Mouse (Mus musculus) hindbrain, postnatal 0 days (tissue): ENCODE measurements around the gene Madd. TPM values are rescaled to one million over a fixed set of nuclear protein-coding genes. Genes with fewer than 3 reads are reported as not detected.
A peak's percentile ranks its signal among the peaks of the same experiment; 100 is the strongest.

Source experiments
- ATAC-seq: fragments of 200-750 bp; cut with Nextera tagmentation; 2 replicates; pipeline ENCODE4 v1.8.0; 2017; ENCODE audit warnings: mild to moderate bottlenecking, moderate TSS enrichment, moderate library complexity
- DNase-seq: peaks from one replicate; pipeline ENCODE4 v3.0.0-alpha.2; 2015; ENCODE audit warnings: low spot score
- H3K27ac ChIP-seq: fragments of 300-500 bp; sonication (generic); 2 replicates; pipeline ENCODE4 v1.5.1; 2014; ENCODE audit warnings: mild to moderate bottlenecking
- H3K27me3 ChIP-seq: fragments of 300-500 bp; sonication (generic); 2 replicates; pipeline ENCODE4 v1.6.1; 2014; ENCODE audit warnings: low read length, mixed read lengths; ENCODE audit not compliant: insufficient read depth
- H3K36me3 ChIP-seq: fragments of 300-500 bp; sonication (generic); 2 replicates; pipeline ENCODE4 v1.6.1; 2014; ENCODE audit warnings: low read length, mixed read lengths; ENCODE audit not compliant: insufficient read depth
- H3K4me1 ChIP-seq: fragments of 300-500 bp; sonication (generic); 2 replicates; pipeline ENCODE4 v1.6.1; 2014; ENCODE audit warnings: antibody characterized with exemption, low read length, mixed read lengths; ENCODE audit not compliant: insufficient read depth
- H3K4me2 ChIP-seq: fragments of 300-500 bp; sonication (generic); 2 replicates; pipeline ENCODE4 v1.6.1; 2014; ENCODE audit warnings: low read depth, mild to moderate bottlenecking, low read length, moderate library complexity, mixed read lengths
- H3K4me3 ChIP-seq: fragments of 300-500 bp; sonication (generic); 2 replicates; pipeline ENCODE4 v1.5.1; 2014; ENCODE audit warnings: low read length
- H3K9ac ChIP-seq: fragments of 300-500 bp; sonication (generic); replicated peaks from 2 replicates; pipeline ENCODE4 v1.6.1; 2014; ENCODE audit warnings: mild to moderate bottlenecking, low read length, moderate library complexity, mixed read lengths
- H3K9me3 ChIP-seq: fragments of 300-500 bp; sonication (generic); 2 replicates; pipeline ENCODE4 v1.6.1; 2016; ENCODE audit warnings: low read length, mixed read lengths
- CTCF ChIP-seq: IDR thresholded peaks from 2 replicates; pipeline ENCODE4 v1.5.1; 2016; ENCODE audit warnings: antibody characterized with exemption, control low read depth, low read depth
- WGBS: fragments of 180-500 bp; shearing (Covaris S2); extraction: QIAGEN DNeasy Blood & Tissue Kit; methylation state at CpG from one replicate; pipeline ENCODE4 v1.1.7; 2014; 5-methylcytosine and 5-hydroxymethylcytosine counted together
- polyA plus RNA-seq: library from polyadenylated mRNA; unstranded; fragments of >200 nt; fragmentation: Nextera tagmentation; extraction: Ambion mirVana; gene quantifications from 2 replicates; pipeline ENCODE4 v1.2.1, GENCODE M21; 2015
- total RNA-seq: library from RNA; depleted of rRNA; stranded (reverse); fragments of >200 nt; gene quantifications from 2 replicates; pipeline ENCODE4 v1.2.3, GENCODE M21; 2014

Madd gene
- total and polyA plus RNA-seq, 2 experiments from 2014 or later, result 31.3 to 64.2 TPM

- H3K9me3 ChIP-seq, result no peaks in the 10 kb centered on the region
- H3K4me3 ChIP-seq, result no peak overlapping the region
- no peak overlapping the region for H3K4me2 ChIP-seq
- H3K27me3 ChIP-seq, result no peaks in the 10 kb centered on the region
- H3K9ac ChIP-seq, result no peak overlapping the region
- no peaks in the 10 kb centered on the region for H3K36me3 ChIP-seq
- no peak overlapping the region for H3K27ac ChIP-seq
- TF ChIP-seq CTCF, result no peak
- no peaks in the 10 kb centered on the region for H3K4me1 ChIP-seq
- ATAC-seq (no peak), DNase-seq (peak; percentile 22)
- 69% methylated on average over 6 of the region's 6 CpGs for WGBS
Measured at GRCm38 (mm10) chr2:91119551-91119950, 64.1 kb downstream of the Madd start.

- H3K4me1 ChIP-seq, result no peaks in the 10 kb centered on the region
- no peak for ATAC-seq
- H3K9me3 ChIP-seq, result no peaks in the 10 kb centered on the region
- no peaks in the 10 kb centered on the region for H3K36me3 ChIP-seq
- no peak for DNase-seq
- 83% methylated on average over 19 of the region's 19 CpGs for WGBS
- no peaks in the 10 kb centered on the region for H3K27me3 ChIP-seq
- TF ChIP-seq CTCF, result no peak
- H3K4me3 ChIP-seq, result no peak overlapping the region
- no peak overlapping the region for H3K9ac ChIP-seq
- H3K27ac ChIP-seq, result no peak overlapping the region
- no peak overlapping the region for H3K4me2 ChIP-seq
Measured at GRCm38 (mm10) chr2:91119061-91119460, 64.6 kb downstream of the Madd start.

GRCm38 (mm10) chr2:91118647-91119046 is 65.0 kb downstream of the Madd start:
- Histone ChIP-seq H3K27me3 (no peaks in the 10 kb centered on the region), H3K36me3 (no peaks in the 10 kb centered on the region), H3K9me3 (no peaks in the 10 kb centered on the region), H3K27ac (no peak overlapping the region), H3K9ac (no peak overlapping the region), H3K4me1 (no peaks in the 10 kb centered on the region), H3K4me2 (no peak overlapping the region), H3K4me3 (no peak overlapping the region)
- DNase-seq (no peak), ATAC-seq (no peak)
- 75% methylated on average over 1 of the region's 1 CpGs for WGBS
- no peak for TF ChIP-seq CTCF

- TF ChIP-seq CTCF, result no peak
- no peak for DNase-seq
- no peak for ATAC-seq
- Histone ChIP-seq H3K4me1 (no peaks in the 10 kb centered on the region), H3K9ac (no peak within 1 kb of the TSS), H3K4me2 (no peak within 1 kb of the TSS), H3K27me3 (no peaks in the 10 kb centered on the region), H3K4me3 (no peak within 1 kb of the TSS), H3K27ac (no peak within 1 kb of the TSS), H3K9me3 (no peaks in the 10 kb centered on the region), H3K36me3 (no peaks in the 10 kb centered on the region)
- WGBS, result 80% methylated on average over 11 of the region's 11 CpGs
Measured at GRCm38 (mm10) chr2:91117585-91118275, 65.9 kb downstream of the Madd start, which contains the start of gene Mybpc3. Gene Mybpc3 (plus strand): TSS chr2:91118144.

GRCm38 (mm10) chr2:91116842-91117241 is 66.8 kb downstream of the Madd start:
- no peaks in the 10 kb centered on the region for H3K9me3 ChIP-seq
- no peaks in the 10 kb centered on the region for H3K36me3 ChIP-seq
- no peaks in the 10 kb centered on the region for H3K27me3 ChIP-seq
- DNase-seq (no peak), ATAC-seq (no peak)
- H3K4me1 ChIP-seq, result no peaks in the 10 kb centered on the region
- no peak overlapping the region for H3K27ac ChIP-seq
- no peak overlapping the region for H3K9ac ChIP-seq
- no peak overlapping the region for H3K4me3 ChIP-seq
- no peak for TF ChIP-seq CTCF
- H3K4me2 ChIP-seq, result no peak overlapping the region
- WGBS, result 84% methylated on average over 5 of the region's 5 CpGs

GRCm38 (mm10) chr2:91115578-91115970 is 68.1 kb downstream of the Madd start:
- Histone ChIP-seq H3K9ac (0 out of 2 replicates have a peak overlapping the region, but pooled peaks have one; percentile 30), H3K4me1 (no peaks in the 10 kb centered on the region)
- 32% methylated on average over 12 of the region's 12 CpGs for WGBS

More at GRCm38 (mm10) chr2:91115578-91115970, 68.1 kb downstream of the Madd start:
- ATAC-seq (no peak), DNase-seq (no peak)
- Histone ChIP-seq H3K36me3 (no peaks in the 10 kb centered on the region), H3K4me3 (peak overlapping the region; percentile 34), H3K9me3 (no peaks in the 10 kb centered on the region), H3K4me2 (peak overlapping the region; percentile 68), H3K27ac (no peak overlapping the region), H3K27me3 (no peaks in the 10 kb centered on the region)
- TF ChIP-seq CTCF, result no peak
